Mouse (Mus musculus) kidney, embryonic 14.5 days (tissue): ENCODE measurements around the gene Mia. TPM values are rescaled to one million over a fixed set of nuclear protein-coding genes. Genes with fewer than 3 reads are reported as not detected.
A peak's percentile ranks its signal among the peaks of the same experiment; 100 is the strongest.

Experiments used
- ATAC-seq: fragments of 200-750 bp; cut with Nextera tagmentation; 2 replicates; pipeline ENCODE4 v1.8.0; 2017; ENCODE audit warnings: moderate number of reproducible peaks, mild to moderate bottlenecking, moderate TSS enrichment, moderate library complexity; ENCODE audit not compliant: low FRiP score, low TSS enrichment
- H3K27ac ChIP-seq: fragments of 300-500 bp; sonication (generic); 2 replicates; pipeline ENCODE4 v1.5.1; 2014; ENCODE audit warnings: low read depth, mild to moderate bottlenecking, low read length, moderate library complexity, mixed read lengths
- H3K27me3 ChIP-seq: fragments of 300-500 bp; sonication (generic); 2 replicates; pipeline ENCODE4 v1.6.1; 2014; ENCODE audit warnings: mild to moderate bottlenecking, low read length; ENCODE audit not compliant: control insufficient read depth, insufficient read depth
- H3K36me3 ChIP-seq: fragments of 300-500 bp; sonication (generic); 2 replicates; pipeline ENCODE4 v1.6.1; 2014; ENCODE audit warnings: low read length, mixed read lengths; ENCODE audit not compliant: control insufficient read depth, insufficient read depth
- H3K4me1 ChIP-seq: fragments of 300-500 bp; sonication (generic); 2 replicates; pipeline ENCODE4 v1.6.1; 2014; ENCODE audit warnings: low read length, mixed read lengths; ENCODE audit not compliant: control insufficient read depth, insufficient read depth
- H3K4me2 ChIP-seq: fragments of 300-500 bp; sonication (generic); replicated peaks from 2 replicates; pipeline ENCODE4 v1.6.1; 2014; ENCODE audit warnings: low read depth, mild to moderate bottlenecking, low read length
- H3K4me3 ChIP-seq: fragments of 300-500 bp; sonication (generic); 2 replicates; pipeline ENCODE4 v1.5.1; 2014; ENCODE audit warnings: mild to moderate bottlenecking, low read length
- H3K9ac ChIP-seq: fragments of 300-500 bp; sonication (generic); 2 replicates; pipeline ENCODE4 v1.6.1; 2014; ENCODE audit warnings: low read depth, mild to moderate bottlenecking, low read length, moderate library complexity
- H3K9me3 ChIP-seq: fragments of 300-500 bp; sonication (generic); 2 replicates; pipeline ENCODE4 v1.6.1; 2016; ENCODE audit warnings: low read length; ENCODE audit not compliant: control insufficient read depth
- WGBS: fragments of 180-500 bp; shearing (Covaris S2); extraction: QIAGEN DNeasy Blood & Tissue Kit; methylation state at CpG from one replicate; pipeline ENCODE4 v1.1.7; 2014; 5-methylcytosine and 5-hydroxymethylcytosine counted together
- polyA plus RNA-seq: library from polyadenylated mRNA; unstranded; fragments of >200 nt; fragmentation: Nextera tagmentation; extraction: Ambion mirVana; gene quantifications from 2 replicates; pipeline ENCODE4 v1.2.1, GENCODE M21; 2014

Gene Mia
- polyA plus RNA-seq, 1 experiment from 2014 or later, result 24.5 TPM

DNA sequence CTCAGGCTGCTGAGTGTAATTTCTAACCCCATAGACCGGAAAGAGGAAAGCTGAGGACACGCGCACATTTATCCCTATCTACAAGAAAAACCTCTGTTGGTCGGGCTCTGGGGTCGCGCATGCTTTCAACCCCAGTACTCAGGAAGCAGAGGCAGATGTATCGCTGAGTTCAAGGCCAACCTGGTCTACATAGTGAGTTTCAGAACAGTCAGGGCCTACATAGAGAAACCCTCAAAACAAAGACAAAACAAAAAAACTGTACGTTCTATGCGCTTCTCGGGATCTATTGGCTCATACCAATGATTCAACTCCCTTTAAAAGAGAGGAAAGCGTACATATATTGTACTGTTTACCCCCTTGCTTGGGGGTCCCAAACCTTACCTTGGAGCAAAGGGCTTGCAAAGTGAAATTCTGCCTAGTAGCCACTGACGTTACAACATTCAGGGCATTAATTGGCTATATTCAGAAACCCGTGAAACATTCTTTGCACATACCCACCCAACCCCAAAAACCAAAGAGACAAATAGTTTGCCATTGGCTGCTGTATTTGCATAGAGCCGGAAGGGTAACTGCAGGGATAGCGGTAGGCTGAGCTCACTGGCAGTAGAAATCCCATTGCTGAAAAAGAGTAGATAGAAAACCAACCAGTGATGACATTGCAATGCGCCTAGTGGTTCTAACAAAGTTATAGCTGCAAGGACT is 1.6 kb downstream of the Mia start:
- Histone ChIP-seq H3K27ac (peak overlapping the region; percentile 77; the same call in 1 of the 2 replicates), H3K9ac (no peak overlapping the region), H3K27me3 (no peaks in the 10 kb centered on the region), H3K9me3 (no peaks in the 10 kb centered on the region), H3K4me1 (0 out of 2 replicates have a peak, but pooled peaks cover 8% of the 10 kb centered on the region), H3K4me3 (peak overlapping the region; percentile 71), H3K4me2 (peak overlapping the region; percentile 59), H3K36me3 (peaks cover 10% of the 10 kb centered on the region)
- no peak for ATAC-seq
- 47% methylated on average over 16 of the region's 16 CpGs for WGBS

DNA sequence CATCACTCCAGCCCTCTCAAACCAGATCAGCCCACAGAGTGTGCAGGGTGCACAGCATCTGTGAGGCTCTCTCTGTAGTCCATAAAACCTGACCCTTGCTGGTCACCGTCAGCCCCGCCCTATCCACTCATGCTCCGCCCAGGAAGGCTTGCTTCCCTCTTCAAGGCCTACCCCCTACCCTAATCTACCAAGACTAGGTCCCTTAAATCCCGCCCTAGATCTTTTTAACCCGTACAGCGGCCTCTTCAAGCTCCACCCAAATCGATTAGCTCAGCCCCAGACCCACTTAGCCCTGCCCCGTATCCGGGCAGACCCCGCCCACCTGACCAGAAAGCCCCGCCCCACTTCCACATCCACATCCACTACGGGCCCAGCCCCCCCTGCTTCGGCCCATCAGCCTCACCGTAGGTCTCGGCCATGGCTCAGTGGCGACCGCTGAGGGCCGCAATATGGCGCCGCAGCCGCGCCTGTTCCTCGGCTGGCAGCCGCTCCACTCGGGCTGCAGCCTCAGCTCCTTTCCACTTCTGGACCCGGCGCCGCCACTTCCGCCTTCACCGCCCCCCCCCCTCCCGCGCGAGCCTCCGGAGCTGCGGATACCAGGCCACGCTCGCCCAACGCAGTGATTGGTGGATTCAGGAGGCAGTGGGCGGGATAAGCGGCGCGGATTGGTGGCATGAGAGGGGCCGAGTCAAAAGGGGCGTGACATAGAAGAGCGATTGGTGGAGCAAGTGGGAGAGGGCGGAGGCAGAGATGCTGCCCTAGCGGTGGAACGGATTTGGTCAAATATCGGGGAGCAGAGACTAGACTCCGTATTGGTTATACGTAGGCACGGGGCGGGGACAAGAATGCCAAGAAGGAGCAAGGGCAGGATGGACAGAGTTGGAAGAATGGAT is 2.4 kb downstream of the Mia start, which contains the start of gene Rab4b:
TSS of gene Rab4b (minus strand) at position 573 of the 893 bp plus-strand sequence.
- ATAC-seq, result peak; percentile 98
- H3K4me3 ChIP-seq, result peak within 1 kb of the TSS; percentile 71
- peak within 1 kb of the TSS; percentile 59 for H3K4me2 ChIP-seq
- peaks cover 11% of the 10 kb centered on the region for H3K36me3 ChIP-seq
- H3K27ac ChIP-seq, result peak within 1 kb of the TSS; percentile 90
- WGBS, result under 1% methylated on average over 53 of the region's 53 CpGs
- peak within 1 kb of the TSS; percentile 63 for H3K9ac ChIP-seq
- no peaks in the 10 kb centered on the region for H3K27me3 ChIP-seq
- 0 out of 2 replicates have a peak, but pooled peaks cover 8% of the 10 kb centered on the region for H3K4me1 ChIP-seq
- H3K9me3 ChIP-seq, result no peaks in the 10 kb centered on the region

DNA sequence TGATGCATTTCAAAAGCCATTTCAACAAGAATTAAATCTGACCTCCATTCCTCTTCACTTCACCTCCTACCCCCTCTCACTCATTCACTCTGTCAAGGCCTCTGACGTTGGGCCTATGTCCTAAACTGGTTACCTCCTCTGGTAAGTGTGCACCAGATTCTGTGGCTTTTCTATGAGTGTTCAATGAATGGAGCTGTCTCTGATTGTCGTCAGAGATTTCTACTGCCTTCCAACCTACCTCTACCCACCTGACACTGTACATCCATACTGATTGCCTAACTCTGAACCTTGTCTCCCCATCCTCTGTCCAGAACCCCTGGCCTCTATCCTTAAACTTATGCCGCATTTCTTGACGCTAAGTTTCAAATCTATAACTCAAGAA is 3.0 kb downstream of the Mia start:
- no peaks in the 10 kb centered on the region for H3K9me3 ChIP-seq
- ATAC-seq, result no peak
- peak overlapping the region; percentile 47 for H3K4me2 ChIP-seq
- peak overlapping the region; percentile 71 for H3K4me3 ChIP-seq
- WGBS, result 16% methylated on average over 4 of the region's 4 CpGs
- peak overlapping the region; percentile 90 for H3K27ac ChIP-seq
- peaks cover 7% of the 10 kb centered on the region for H3K36me3 ChIP-seq
- H3K27me3 ChIP-seq, result no peaks in the 10 kb centered on the region
- peak overlapping the region; percentile 63; the same call in 1 of the 2 replicates for H3K9ac ChIP-seq
- H3K4me1 ChIP-seq, result 0 out of 2 replicates have a peak, but pooled peaks cover 8% of the 10 kb centered on the region

DNA sequence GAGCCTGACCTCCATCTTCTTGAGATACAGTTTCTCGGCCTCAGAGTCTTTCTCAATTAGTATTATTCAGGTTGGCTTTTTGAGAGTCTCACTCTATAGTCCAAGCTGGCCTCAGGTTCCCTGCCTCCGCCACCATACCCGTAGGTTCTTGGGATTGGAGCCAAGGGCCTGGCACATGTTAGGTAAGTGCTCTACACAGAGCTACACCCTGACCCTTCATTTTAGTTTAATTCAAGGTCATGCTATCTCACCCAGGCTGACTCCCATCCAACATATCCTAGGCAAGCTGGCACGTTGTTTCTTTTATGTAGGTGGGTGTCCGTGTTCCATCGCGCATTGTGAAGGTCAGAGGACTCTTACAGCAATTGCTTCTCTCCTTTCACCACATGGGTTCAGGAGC is 6.1 kb downstream of the Mia start:
- H3K36me3 ChIP-seq, result peaks cover 23% of the 10 kb centered on the region
- no peak overlapping the region for H3K4me3 ChIP-seq
- WGBS, result 89% methylated on average over 7 of the region's 7 CpGs
- no peak for ATAC-seq
- H3K9me3 ChIP-seq, result no peaks in the 10 kb centered on the region
- no peak overlapping the region for H3K9ac ChIP-seq
- 0 out of 2 replicates have a peak, but pooled peaks cover 8% of the 10 kb centered on the region for H3K4me1 ChIP-seq
- no peak overlapping the region for H3K27ac ChIP-seq
- no peak overlapping the region for H3K4me2 ChIP-seq
- H3K27me3 ChIP-seq, result no peaks in the 10 kb centered on the region

DNA sequence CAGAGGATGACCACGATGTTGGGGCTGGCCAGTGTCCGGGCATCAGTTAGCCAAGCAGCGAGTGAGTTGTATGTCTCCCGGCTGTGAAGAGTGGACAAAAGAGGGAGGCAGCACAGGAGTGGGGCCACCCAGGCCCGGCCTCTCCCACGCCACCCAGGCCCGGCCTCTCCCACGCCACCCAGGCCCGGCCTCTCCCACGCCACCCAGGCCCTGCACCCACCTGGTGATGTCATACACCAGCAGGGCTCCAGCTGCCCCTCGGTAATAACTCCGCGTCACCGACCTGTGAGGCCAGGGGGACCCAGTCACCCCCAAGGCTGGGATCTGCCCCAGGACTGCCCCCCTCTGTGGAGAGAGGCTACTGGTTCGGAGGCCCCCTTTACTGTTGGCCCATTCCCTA is 6.5 kb downstream of the Mia start:
- 87% methylated on average over 15 of the region's 15 CpGs for WGBS

DNA sequence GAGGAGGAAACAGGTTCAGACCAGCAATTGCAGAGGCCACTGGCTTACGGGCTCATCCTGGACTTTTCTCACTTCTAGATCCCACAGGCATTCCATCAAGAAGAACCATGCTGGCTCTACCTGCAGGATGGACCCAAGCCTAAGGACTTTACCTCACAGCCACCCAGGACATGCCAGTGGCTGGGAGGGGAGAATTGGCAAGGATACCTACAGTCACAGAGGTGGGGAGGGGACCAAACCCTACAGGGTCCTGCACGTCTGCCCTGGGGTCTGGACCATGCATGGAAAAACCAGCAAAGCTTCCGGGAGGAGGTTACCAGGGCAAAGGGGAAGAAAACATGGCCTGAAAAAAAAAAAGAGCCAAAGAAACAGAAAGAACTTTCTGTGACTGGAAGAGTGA is 10.0 kb downstream of the Mia start:
- no peak overlapping the region for H3K9ac ChIP-seq
- 78% methylated on average over 3 of the region's 3 CpGs for WGBS

More for the DNA sequence above, 6.5 kb downstream of the Mia start:
- no peak overlapping the region for H3K9ac ChIP-seq
- no peak overlapping the region for H3K27ac ChIP-seq
- H3K36me3 ChIP-seq, result peaks cover 24% of the 10 kb centered on the region
- H3K4me2 ChIP-seq, result no peak overlapping the region
- 0 out of 2 replicates have a peak, but pooled peaks cover 7% of the 10 kb centered on the region for H3K4me1 ChIP-seq
- ATAC-seq, result no peak
- no peaks in the 10 kb centered on the region for H3K27me3 ChIP-seq
- no peak overlapping the region for H3K4me3 ChIP-seq
- no peaks in the 10 kb centered on the region for H3K9me3 ChIP-seq

DNA sequence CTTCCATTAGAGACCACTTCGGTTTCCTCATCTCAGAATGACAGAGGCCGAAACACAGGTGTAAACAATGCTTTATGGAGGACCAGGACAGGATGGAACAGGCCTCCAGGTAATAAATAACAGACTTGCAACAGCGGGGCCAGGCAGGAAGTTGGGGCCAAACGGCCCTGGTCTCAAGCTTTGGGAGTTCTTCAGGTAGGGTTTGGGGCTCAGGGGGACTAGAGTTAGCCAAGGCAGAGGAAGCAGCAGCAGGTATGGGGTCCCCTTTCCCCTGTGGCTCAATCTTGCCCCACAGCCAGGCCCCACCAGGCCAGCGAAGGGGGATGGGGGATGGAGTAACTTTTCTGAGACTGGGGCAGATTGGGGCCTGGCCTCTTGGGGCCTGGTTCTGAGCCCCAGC is 12.6 kb downstream of the Mia start:
- peaks cover 23% of the 10 kb centered on the region for H3K4me1 ChIP-seq

More for the DNA sequence above, 10.0 kb downstream of the Mia start:
- Histone ChIP-seq H3K27me3 (no peaks in the 10 kb centered on the region), H3K36me3 (peaks cover 24% of the 10 kb centered on the region), H3K9me3 (no peaks in the 10 kb centered on the region), H3K4me3 (no peak overlapping the region), H3K4me2 (no peak overlapping the region), H3K27ac (no peak overlapping the region), H3K4me1 (no peaks in the 10 kb centered on the region)
- ATAC-seq, result no peak

DNA sequence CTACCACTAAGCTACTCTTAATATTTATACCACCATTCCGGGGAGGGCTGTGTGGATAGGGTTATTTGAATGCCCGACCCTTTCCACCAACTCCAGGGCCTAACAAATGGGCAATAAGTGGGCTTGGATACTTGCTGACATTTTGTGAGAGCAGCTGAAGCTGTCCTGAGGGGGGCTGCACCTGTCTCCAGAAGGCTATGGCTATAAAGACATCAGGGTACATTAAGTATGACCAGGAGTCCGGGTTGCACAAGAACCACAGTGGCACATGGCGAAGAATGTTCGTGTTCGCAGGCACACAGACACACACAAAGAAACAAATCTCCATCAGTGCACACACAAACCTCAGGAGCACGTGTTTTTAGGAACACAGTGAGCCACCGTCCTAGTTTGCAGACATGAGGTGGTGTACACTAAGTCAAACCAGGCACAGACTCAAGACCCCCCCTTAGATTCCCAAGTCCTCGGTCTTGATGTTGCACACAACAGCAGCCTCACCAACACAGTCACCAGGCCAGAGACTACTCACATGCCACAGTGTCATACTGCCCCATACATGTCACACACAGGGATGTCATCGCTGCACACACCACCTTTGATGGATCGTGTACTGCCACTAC is 13.4 kb downstream of the Mia start:
- Histone ChIP-seq H3K27me3 (no peaks in the 10 kb centered on the region), H3K4me2 (peak overlapping the region; percentile 51), H3K4me1 (peaks cover 29% of the 10 kb centered on the region), H3K27ac (peak overlapping the region; percentile 97), H3K36me3 (peaks cover 36% of the 10 kb centered on the region), H3K9me3 (no peaks in the 10 kb centered on the region), H3K9ac (peak overlapping the region; percentile 87), H3K4me3 (peak overlapping the region; percentile 73)
- 73% methylated on average over 11 of the region's 11 CpGs for WGBS
- ATAC-seq, result no peak

More for the DNA sequence above, 12.6 kb downstream of the Mia start:
- no peaks in the 10 kb centered on the region for H3K9me3 ChIP-seq
- WGBS, result 81% methylated on average over 5 of the region's 5 CpGs
- no peak overlapping the region for H3K9ac ChIP-seq
- H3K27me3 ChIP-seq, result no peaks in the 10 kb centered on the region
- ATAC-seq, result no peak
- peaks cover 34% of the 10 kb centered on the region for H3K36me3 ChIP-seq
- H3K4me2 ChIP-seq, result no peak overlapping the region
- no peak overlapping the region for H3K4me3 ChIP-seq
- no peak overlapping the region for H3K27ac ChIP-seq
